In the genomic region with DNA sequence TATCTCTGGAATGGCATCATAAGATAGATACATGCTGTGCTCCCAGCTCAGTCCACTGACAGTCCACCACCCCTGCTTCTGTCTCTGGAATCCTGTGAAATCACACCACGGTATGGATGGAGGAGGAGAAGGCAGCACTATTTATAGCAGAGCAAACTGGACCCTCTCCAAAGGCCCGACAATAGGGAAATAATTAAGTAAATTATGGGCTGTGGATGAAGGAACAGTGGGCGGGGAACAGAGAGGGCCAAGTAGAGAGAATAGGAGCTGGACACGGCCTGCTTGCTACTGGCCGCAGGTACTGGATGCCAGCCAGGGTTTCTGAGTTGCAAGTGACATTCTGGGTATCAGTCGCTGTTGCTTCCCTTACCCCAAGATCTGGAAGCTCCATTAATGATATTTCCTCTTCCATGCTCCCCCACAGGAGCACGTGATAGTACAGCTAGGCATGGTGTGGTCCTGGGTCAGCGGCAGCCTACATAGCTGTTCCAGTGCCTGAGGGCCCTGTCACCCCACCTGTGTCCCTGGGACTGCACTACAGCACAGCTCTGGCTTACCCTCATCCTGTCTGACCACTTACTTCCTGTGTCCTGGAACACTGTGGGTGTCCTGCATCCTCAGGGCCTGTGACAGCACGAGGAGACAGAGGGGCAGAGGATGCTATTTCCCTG, we compare ENCODE assay signal across 8 mouse cellular contexts. TPM values are rescaled to one million over a fixed set of nuclear protein-coding genes. Genes with fewer than 3 reads are reported as not detected.
DNase-seq lines count a peak whose midpoint lies in the region; ATAC-seq and TF ChIP-seq lines count a peak whose summit lies in the region.

No protein-coding gene starts in this region.

- no peak overlapping the region for H3K4me2 ChIP-seq in kidney, postnatal 0 days (ENCODE audit: low read length)
- H3K4me2 ChIP-seq in stomach, postnatal 0 days (replicated peaks; ENCODE audit: low read depth), result no peak overlapping the region
- H3K4me2 ChIP-seq in hindbrain, embryonic 13.5 days, result no peak overlapping the region

- peak overlapping the region; percentile 19; the same call in 1 of the 2 replicates for H3K27ac ChIP-seq in kidney, postnatal 0 days
- peak overlapping the region; percentile 74 for H3K27ac ChIP-seq in stomach, postnatal 0 days (replicated peaks)
- no peak overlapping the region for H3K27ac ChIP-seq in hindbrain, embryonic 13.5 days

- no peak overlapping the region for H3K9ac ChIP-seq in kidney, postnatal 0 days (ENCODE audit: low read depth, low read length)
- H3K9ac ChIP-seq in stomach, postnatal 0 days (ENCODE audit: low read length), result peak overlapping the region; percentile 35; the same call in 1 of the 2 replicates
- H3K9ac ChIP-seq in hindbrain, embryonic 13.5 days, result no peak overlapping the region

- peak; percentile 35 for DNase-seq in cerebellum, adult 11 months
- DNase-seq in cerebellum, postnatal 4 days (ENCODE audit: low spot score in 2 of 2), result no peak
- peak; percentile 33 for DNase-seq in ovary, postnatal 14 days (ENCODE audit: low spot score)
- no peak for DNase-seq in ovary, postnatal 10 days (ENCODE audit: low spot score)
- DNase-seq in kidney, postnatal 0 days (ENCODE audit: low spot score), result peak; percentile 92
- DNase-seq in stomach, postnatal 0 days (ENCODE audit: low spot score), result no peak
- no peak for DNase-seq in retina, embryonic 14.5 days (ENCODE audit: low spot score)

- ATAC-seq in kidney, postnatal 0 days (replicated peaks; ENCODE audit: low FRiP score, low read depth), result no peak; the same call in 1 of the 2 replicates
- ATAC-seq in stomach, postnatal 0 days (ENCODE audit: low FRiP score, low TSS enrichment), result peak; percentile 22; the same call in 1 of the 2 replicates
- no peak for ATAC-seq in hindbrain, embryonic 13.5 days (ENCODE audit: low FRiP score)

- TF ChIP-seq EP300 in stomach, postnatal 0 days (optimal IDR thresholded peaks at IDR 0.05), result no peak

- no peak overlapping the region for H3K4me3 ChIP-seq in kidney, postnatal 0 days (replicated peaks; ENCODE audit: low read depth, low read length)
- H3K4me3 ChIP-seq in stomach, postnatal 0 days (ENCODE audit: low read depth, low read length), result no peak overlapping the region
- H3K4me3 ChIP-seq in hindbrain, embryonic 13.5 days, result no peak overlapping the region

- peaks cover 7% of the 10 kb centered on the region; the same call in 1 of the 2 replicates for H3K4me1 ChIP-seq in kidney, postnatal 0 days (replicated peaks; ENCODE audit: insufficient read depth, low read length)
- 0 out of 2 replicates have a peak, but pooled peaks cover 3% of the 10 kb centered on the region for H3K4me1 ChIP-seq in stomach, postnatal 0 days (replicated peaks; ENCODE audit: control insufficient read depth, insufficient read depth)
- H3K4me1 ChIP-seq in hindbrain, embryonic 13.5 days (replicated peaks), result no peaks in the 10 kb centered on the region

- no peaks in the 10 kb centered on the region for H3K27me3 ChIP-seq in kidney, postnatal 0 days (ENCODE audit: insufficient read depth, low read length)
- no peaks in the 10 kb centered on the region for H3K27me3 ChIP-seq in stomach, postnatal 0 days (ENCODE audit: control insufficient read depth, insufficient read depth, low read length)
- H3K27me3 ChIP-seq in hindbrain, embryonic 13.5 days, result no peaks in the 10 kb centered on the region

- WGBS in kidney, postnatal 0 days, result 33% methylated on average over 9 of the region's 9 CpGs
- WGBS in stomach, postnatal 0 days, result 39% methylated on average over 9 of the region's 9 CpGs
- 83% methylated on average over 9 of the region's 9 CpGs for WGBS in hindbrain, embryonic 13.5 days

- H3K9me3 ChIP-seq in kidney, postnatal 0 days (replicated peaks; ENCODE audit: low read length), result no peaks in the 10 kb centered on the region
- H3K9me3 ChIP-seq in stomach, postnatal 0 days (ENCODE audit: control insufficient read depth, low read length), result no peaks in the 10 kb centered on the region
- no peaks in the 10 kb centered on the region for H3K9me3 ChIP-seq in hindbrain, embryonic 13.5 days

- peaks cover 32% of the 10 kb centered on the region for H3K36me3 ChIP-seq in kidney, postnatal 0 days (ENCODE audit: insufficient read depth, low read length)
- H3K36me3 ChIP-seq in stomach, postnatal 0 days (ENCODE audit: control insufficient read depth, insufficient read depth, low read length), result peaks cover 9% of the 10 kb centered on the region
- peaks cover 58% of the 10 kb centered on the region for H3K36me3 ChIP-seq in hindbrain, embryonic 13.5 days

- TF ChIP-seq CTCF in kidney, postnatal 0 days (IDR thresholded peaks at IDR 0.05; ENCODE audit: low read depth), result no peak
- no peak for TF ChIP-seq CTCF in stomach, postnatal 0 days (IDR thresholded peaks at IDR 0.05; ENCODE audit: low read depth)

RNA-seq across cellular contexts. Expression of a gene that starts 20.4 kb away (rescaled TPM):
- 9.6 and 10.5 TPM in 2 replicates for polyA plus RNA-seq in kidney, postnatal 0 days (2015; fragmentation: Nextera tagmentation; extraction: Ambion mirVana)
- 10.7 and 11.0 TPM in 2 replicates for polyA plus RNA-seq in stomach, postnatal 0 days (2015; fragmentation: Nextera tagmentation; extraction: Ambion mirVana)
- 13.6 and 14.4 TPM in 2 replicates for polyA plus RNA-seq in hindbrain, embryonic 13.5 days (2015; fragmentation: Nextera tagmentation; extraction: Ambion mirVana)

RNA-seq across cellular contexts. Expression of a gene that starts 30.7 kb away (rescaled TPM):
- 14.2 and 15.1 TPM in 2 replicates for polyA plus RNA-seq in kidney, postnatal 0 days (2015; fragmentation: Nextera tagmentation; extraction: Ambion mirVana)
- 10.3 and 11.2 TPM in 2 replicates for polyA plus RNA-seq in stomach, postnatal 0 days (2015; fragmentation: Nextera tagmentation; extraction: Ambion mirVana)
- polyA plus RNA-seq in hindbrain, embryonic 13.5 days (2015; fragmentation: Nextera tagmentation; extraction: Ambion mirVana), result 16.3 and 18.2 TPM in 2 replicates

RNA-seq across cellular contexts. Expression of a gene that starts 38.0 kb away (rescaled TPM):
- polyA plus RNA-seq in kidney, postnatal 0 days (2015; fragmentation: Nextera tagmentation; extraction: Ambion mirVana), result 901 and 946 TPM in 2 replicates
- 435 and 445 TPM in 2 replicates for polyA plus RNA-seq in stomach, postnatal 0 days (2015; fragmentation: Nextera tagmentation; extraction: Ambion mirVana)
- 509 and 531 TPM in 2 replicates for polyA plus RNA-seq in hindbrain, embryonic 13.5 days (2015; fragmentation: Nextera tagmentation; extraction: Ambion mirVana)

RNA-seq across cellular contexts. Expression of a gene that starts 45.4 kb away (rescaled TPM):
- 208 and 210 TPM in 2 replicates for polyA plus RNA-seq in kidney, postnatal 0 days (2015; fragmentation: Nextera tagmentation; extraction: Ambion mirVana)
- 121 and 122 TPM in 2 replicates for polyA plus RNA-seq in stomach, postnatal 0 days (2015; fragmentation: Nextera tagmentation; extraction: Ambion mirVana)
- polyA plus RNA-seq in hindbrain, embryonic 13.5 days (2015; fragmentation: Nextera tagmentation; extraction: Ambion mirVana), result 150 and 154 TPM in 2 replicates

RNA-seq across cellular contexts. Expression of a gene that starts 53.5 kb away (rescaled TPM):
- polyA plus RNA-seq in kidney, postnatal 0 days (2015; fragmentation: Nextera tagmentation; extraction: Ambion mirVana), result 936 and 986 TPM in 2 replicates
- 679 and 705 TPM in 2 replicates for polyA plus RNA-seq in stomach, postnatal 0 days (2015; fragmentation: Nextera tagmentation; extraction: Ambion mirVana)
- 434 and 449 TPM in 2 replicates for polyA plus RNA-seq in hindbrain, embryonic 13.5 days (2015; fragmentation: Nextera tagmentation; extraction: Ambion mirVana)

Comparison
In these comparisons a context has a peak if more than half of its experiments do, and no peak if none do; other contexts are left out.
1. DNase-seq: peak in cerebellum, adult 11 months (single experiment), ovary, postnatal 14 days (single experiment) and kidney, postnatal 0 days (single experiment); none in cerebellum, postnatal 4 days (0 of 2), ovary, postnatal 10 days (single experiment), stomach, postnatal 0 days (single experiment) and retina, embryonic 14.5 days (single experiment).